Mouse (Mus musculus): Measurements from ENCODE around the gene Gm28047. TPM values are rescaled to one million over a fixed set of nuclear protein-coding genes. Genes with fewer than 3 reads are reported as not detected.

The Gm28047 gene
- polyA plus RNA-seq, 2 experiments = not detected

- Histone ChIP-seq H3K4me1 (replicated peaks; ENCODE audit: control insufficient read depth in 2 of 2, insufficient read depth in 2 of 2, low read length in 1 of 2) (no peaks in the 10 kb centered on the region), H3K4me2 (ENCODE audit: low read depth) (no peak overlapping the region), H3K36me3 (replicated peaks; ENCODE audit: control insufficient read depth, insufficient read depth, low read depth) (no peaks in the 10 kb centered on the region), H3K9me3 (ENCODE audit: control insufficient read depth, low read length) (no peaks in the 10 kb centered on the region), H3K9ac (replicated peaks) (no peak overlapping the region), H3K27ac (no peak overlapping the region), H3K4me3 (ENCODE audit: insufficient read depth in 1 of 2, low read depth in 2 of 2, low read length in 2 of 2) (no peak overlapping the region), H3K27me3 (ENCODE audit: control insufficient read depth, insufficient read depth, low read length) (no peaks in the 10 kb centered on the region)
- TF ChIP-seq EP300 (IDR thresholded peaks at IDR 0.05; ENCODE audit: low read depth) (no peak), CTCF (IDR thresholded peaks at IDR 0.05; ENCODE audit: low read depth) (no peak)
- ATAC-seq (ENCODE audit: insufficient read depth) = no peak
- 79% methylated on average over 1 of the region's 1 CpGs for whole genome bisulfite sequencing (ENCODE audit: insufficient replicate concordance)
- DNase-seq (ENCODE audit: low read depth in 3 of 3, low spot score in 3 of 3) = no peak
Measured at GRCm38 (mm10) chr15:102562491-102562890, 62.4 kb downstream of the Gm28047 start.

GRCm38 (mm10) chr15:102557580-102557979 lies 67.3 kb downstream of the Gm28047 start:
- Histone ChIP-seq H3K4me2 (ENCODE audit: low read depth) (no peak overlapping the region), H3K4me3 (ENCODE audit: insufficient read depth in 1 of 2, low read depth in 2 of 2, low read length in 2 of 2) (no peak overlapping the region), H3K9me3 (ENCODE audit: control insufficient read depth, low read length) (no peaks in the 10 kb centered on the region), H3K36me3 (replicated peaks; ENCODE audit: control insufficient read depth, insufficient read depth, low read depth) (peaks cover 8% of the 10 kb centered on the region), H3K9ac (replicated peaks) (no peak overlapping the region), H3K4me1 (replicated peaks; ENCODE audit: control insufficient read depth in 2 of 2, insufficient read depth in 2 of 2, low read length in 1 of 2) (no peaks in the 10 kb centered on the region), H3K27ac (no peak overlapping the region), H3K27me3 (ENCODE audit: control insufficient read depth, insufficient read depth, low read length) (no peaks in the 10 kb centered on the region)
- no peak for DNase-seq (ENCODE audit: low read depth in 3 of 3, low spot score in 3 of 3)
- ATAC-seq (ENCODE audit: insufficient read depth) = no peak
- no peak for TF ChIP-seq EP300 (IDR thresholded peaks at IDR 0.05; ENCODE audit: low read depth)
- no peak for TF ChIP-seq CTCF (IDR thresholded peaks at IDR 0.05; ENCODE audit: low read depth)

- Histone ChIP-seq H3K9me3 (ENCODE audit: control insufficient read depth, low read length) (no peaks in the 10 kb centered on the region), H3K9ac (replicated peaks) (no peak overlapping the region), H3K4me2 (ENCODE audit: low read depth) (no peak overlapping the region), H3K4me3 (ENCODE audit: insufficient read depth in 1 of 2, low read depth in 2 of 2, low read length in 2 of 2) (no peak overlapping the region), H3K27ac (no peak overlapping the region), H3K27me3 (ENCODE audit: control insufficient read depth, insufficient read depth, low read length) (no peaks in the 10 kb centered on the region), H3K4me1 (replicated peaks; ENCODE audit: control insufficient read depth in 2 of 2, insufficient read depth in 2 of 2, low read length in 1 of 2) (no peaks in the 10 kb centered on the region), H3K36me3 (replicated peaks; ENCODE audit: control insufficient read depth, insufficient read depth, low read depth) (peaks cover 13% of the 10 kb centered on the region)
- DNase-seq (ENCODE audit: low read depth in 3 of 3, low spot score in 3 of 3) (no peak), ATAC-seq (ENCODE audit: insufficient read depth) (no peak)
- WGBS (ENCODE audit: insufficient replicate concordance) = 76% methylated on average over 1 of the region's 1 CpGs
- TF ChIP-seq CTCF (IDR thresholded peaks at IDR 0.05; ENCODE audit: low read depth) = no peak
Measured at GRCm38 (mm10) chr15:102555581-102555980, 69.3 kb downstream of the Gm28047 start.

GRCm38 (mm10) chr15:102552599-102552998 lies 72.3 kb downstream of the Gm28047 start:
- H3K4me3 ChIP-seq (ENCODE audit: insufficient read depth in 1 of 2, low read depth in 2 of 2, low read length in 2 of 2) = no peak overlapping the region
- TF ChIP-seq CTCF (IDR thresholded peaks at IDR 0.05; ENCODE audit: low read depth) = no peak
- no peak for TF ChIP-seq EP300 (IDR thresholded peaks at IDR 0.05; ENCODE audit: low read depth)
- whole genome bisulfite sequencing (ENCODE audit: insufficient replicate concordance) = 78% methylated on average over 5 of the region's 5 CpGs
- H3K9me3 ChIP-seq (ENCODE audit: control insufficient read depth, low read length) = no peaks in the 10 kb centered on the region
- H3K9ac ChIP-seq (replicated peaks) = no peak overlapping the region
- DNase-seq (ENCODE audit: low read depth in 3 of 3, low spot score in 3 of 3) = no peak
- no peak overlapping the region for H3K27ac ChIP-seq
- no peak overlapping the region for H3K4me2 ChIP-seq (ENCODE audit: low read depth)
- no peaks in the 10 kb centered on the region for H3K27me3 ChIP-seq (ENCODE audit: control insufficient read depth, insufficient read depth, low read length)
- no peaks in the 10 kb centered on the region for H3K4me1 ChIP-seq (replicated peaks; ENCODE audit: control insufficient read depth in 2 of 2, insufficient read depth in 2 of 2, low read length in 1 of 2)
- H3K36me3 ChIP-seq (replicated peaks; ENCODE audit: control insufficient read depth, insufficient read depth, low read depth) = peaks cover 13% of the 10 kb centered on the region
- ATAC-seq (ENCODE audit: insufficient read depth) = no peak

- WGBS (ENCODE audit: insufficient replicate concordance) = 81% methylated on average over 3 of the region's 3 CpGs
- Histone ChIP-seq H3K9ac (replicated peaks) (no peak overlapping the region), H3K27ac (no peak overlapping the region), H3K4me1 (replicated peaks; ENCODE audit: control insufficient read depth in 2 of 2, insufficient read depth in 2 of 2, low read length in 1 of 2) (no peaks in the 10 kb centered on the region), H3K9me3 (ENCODE audit: control insufficient read depth, low read length) (no peaks in the 10 kb centered on the region), H3K36me3 (replicated peaks; ENCODE audit: control insufficient read depth, insufficient read depth, low read depth) (peaks cover 12% of the 10 kb centered on the region), H3K4me2 (ENCODE audit: low read depth) (no peak overlapping the region), H3K27me3 (ENCODE audit: control insufficient read depth, insufficient read depth, low read length) (no peaks in the 10 kb centered on the region), H3K4me3 (ENCODE audit: insufficient read depth in 1 of 2, low read depth in 2 of 2, low read length in 2 of 2) (no peak overlapping the region)
- ATAC-seq (ENCODE audit: insufficient read depth) = no peak
- TF ChIP-seq CTCF (IDR thresholded peaks at IDR 0.05; ENCODE audit: low read depth) (no peak), EP300 (IDR thresholded peaks at IDR 0.05; ENCODE audit: low read depth) (no peak)
- DNase-seq (ENCODE audit: low read depth in 3 of 3, low spot score in 3 of 3) = no peak
Measured at GRCm38 (mm10) chr15:102547478-102547877, 77.4 kb downstream of the Gm28047 start.
